Mouse (Mus musculus) liver, adult (tissue): ENCODE results near the gene St7l.

ENCODE experiments used
- GATA4 ChIP-seq: IDR thresholded peaks from 2 replicates; pipeline ENCODE4 v1.6.1; 2014; ENCODE audit warnings: mild to moderate bottlenecking, low read length; ENCODE audit not compliant: insufficient replicate concordance

St7l gene

GRCm38 (mm10) chr3:104865341-104865788 is 1.6 kb downstream of the St7l start:
- no peak for TF ChIP-seq GATA4

- TF ChIP-seq GATA4: no peak
Observed at GRCm38 (mm10) chr3:104869611-104870010, 5.8 kb downstream of the St7l start.

- no peak for TF ChIP-seq GATA4
Observed at GRCm38 (mm10) chr3:104888585-104888984, 24.8 kb downstream of the St7l start.

GRCm38 (mm10) chr3:104896141-104896540 is 32.3 kb downstream of the St7l start:
- no peak for TF ChIP-seq GATA4

GRCm38 (mm10) chr3:104901154-104901553 is 37.3 kb downstream of the St7l start:
- no peak for TF ChIP-seq GATA4

GRCm38 (mm10) chr3:104905389-104905788 is 41.6 kb downstream of the St7l start:
- no peak for TF ChIP-seq GATA4

- TF ChIP-seq GATA4: no peak
Observed at GRCm38 (mm10) chr3:104906007-104906406, 42.2 kb downstream of the St7l start.

GRCm38 (mm10) chr3:104909195-104909594 is 45.4 kb downstream of the St7l start:
- no peak for TF ChIP-seq GATA4

- no peak for TF ChIP-seq GATA4
Observed at GRCm38 (mm10) chr3:104914986-104915385, 51.2 kb downstream of the St7l start.

GRCm38 (mm10) chr3:104929385-104929784 is 65.6 kb downstream of the St7l start:
- TF ChIP-seq GATA4: no peak

- no peak for TF ChIP-seq GATA4
Observed at GRCm38 (mm10) chr3:104937728-104938305, 74.0 kb downstream of the St7l start.

- no peak for TF ChIP-seq GATA4
Observed at GRCm38 (mm10) chr3:104938327-104938726, 74.5 kb downstream of the St7l start.

GRCm38 (mm10) chr3:104940691-104941090 is 76.9 kb downstream of the St7l start:
- no peak for TF ChIP-seq GATA4

GRCm38 (mm10) chr3:104942682-104943081 is 78.9 kb downstream of the St7l start:
- TF ChIP-seq GATA4: no peak

- TF ChIP-seq GATA4: no peak
Observed at GRCm38 (mm10) chr3:104943333-104943732, 79.5 kb downstream of the St7l start.

GRCm38 (mm10) chr3:104944894-104945293 is 81.1 kb downstream of the St7l start:
- TF ChIP-seq GATA4: no peak

GRCm38 (mm10) chr3:104950926-104951325 is 87.1 kb downstream of the St7l start:
- no peak for TF ChIP-seq GATA4

GRCm38 (mm10) chr3:104952891-104953670 is 89.3 kb downstream of the St7l start:
- TF ChIP-seq GATA4: no peak
